Mouse (Mus musculus): ENCODE measurements around the gene Cdx2. TPM values are rescaled to one million over a fixed set of nuclear protein-coding genes. Genes with fewer than 3 reads are reported as not detected.

The Cdx2 gene
- polyA plus RNA-seq, 1 experiment from 2014 or later = not detected

DNA sequence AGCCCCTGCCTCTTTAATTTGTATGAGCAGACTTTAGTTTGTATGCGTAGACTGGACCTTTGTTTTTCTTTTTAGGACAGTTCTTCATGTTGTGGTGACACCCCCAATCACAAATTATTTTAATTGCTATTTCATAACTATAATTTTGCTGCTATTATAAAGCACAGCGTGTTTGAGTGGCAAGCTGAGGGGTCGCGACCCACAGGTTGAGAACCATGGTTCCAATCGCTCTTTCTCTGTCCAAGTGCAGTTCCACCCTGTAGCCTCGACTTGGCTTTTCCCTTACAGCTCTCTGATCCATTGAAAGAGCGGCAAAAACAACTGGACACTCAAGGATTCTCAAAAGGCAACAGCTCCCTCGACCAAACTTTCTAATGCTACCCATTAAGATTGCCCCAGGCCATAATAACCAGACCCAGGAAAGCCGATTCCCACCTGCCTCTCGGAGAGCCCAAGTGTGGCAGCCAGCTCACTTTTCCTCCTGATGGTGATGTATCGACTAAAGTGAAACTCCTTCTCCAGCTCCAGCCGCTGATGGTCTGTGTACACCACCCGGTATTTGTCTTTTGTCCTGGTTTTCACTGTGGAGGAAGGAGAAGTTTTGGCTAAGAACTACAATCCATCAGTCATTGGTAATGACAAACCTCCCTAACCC is 4.2 kb downstream of the Cdx2 start:
- H3K9ac ChIP-seq (replicated peaks) = no peak overlapping the region
- H3K4me2 ChIP-seq = no peak overlapping the region
- H3K36me3 ChIP-seq = no peaks in the 10 kb centered on the region
- no peak overlapping the region for H3K27ac ChIP-seq
- no peak for ATAC-seq (ENCODE audit: insufficient number of reproducible peaks, insufficient read depth, low FRiP score, low TSS enrichment, low read depth)
- no peaks in the 10 kb centered on the region for H3K9me3 ChIP-seq
- H3K4me1 ChIP-seq (replicated peaks) = peaks cover 50% of the 10 kb centered on the region
- no peak overlapping the region for H3K4me3 ChIP-seq (replicated peaks)
- WGBS = 10% methylated on average over 13 of the region's 13 CpGs
- H3K27me3 ChIP-seq = peaks cover 99% of the 10 kb centered on the region

DNA sequence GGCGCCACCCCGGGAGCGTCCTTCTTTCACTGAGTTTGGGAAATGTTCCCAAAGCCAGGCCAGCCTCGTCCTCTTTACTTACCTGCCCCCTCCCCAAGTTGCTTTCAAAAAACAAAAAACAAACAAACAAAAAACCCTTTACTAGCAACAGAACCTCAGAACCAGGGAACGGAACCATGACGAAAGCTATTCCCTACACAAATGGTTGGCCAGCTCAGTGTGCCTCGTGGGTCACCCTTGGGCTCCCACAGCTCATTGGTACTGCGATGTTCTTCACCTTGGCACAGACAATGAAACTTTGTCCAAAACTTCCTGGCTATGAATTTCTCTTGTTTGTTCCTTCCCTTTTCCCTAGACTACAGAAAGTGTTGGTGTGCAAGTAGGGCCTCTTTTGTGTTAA is 4.9 kb downstream of the Cdx2 start:
- WGBS = 21% methylated on average over 8 of the region's 8 CpGs
- no peak overlapping the region for H3K4me3 ChIP-seq (replicated peaks)

DNA sequence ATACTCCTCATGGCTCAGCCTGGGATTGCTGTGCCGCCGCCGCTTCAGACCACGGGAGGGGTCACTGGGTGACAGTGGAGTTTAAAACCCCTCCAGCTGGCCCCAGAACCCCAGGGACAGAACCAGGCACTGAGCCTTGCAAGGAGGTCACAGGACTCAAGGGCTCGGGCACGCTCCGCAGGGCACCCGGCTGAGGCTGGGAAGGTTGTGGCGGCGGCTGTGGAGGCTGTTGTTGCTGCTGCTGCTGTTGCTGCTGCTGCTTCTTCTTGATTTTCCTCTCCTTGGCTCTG is 5.3 kb downstream of the Cdx2 start:
- peaks cover 99% of the 10 kb centered on the region for H3K27me3 ChIP-seq
- H3K4me1 ChIP-seq (replicated peaks) = peaks cover 44% of the 10 kb centered on the region

More for the DNA sequence above, 4.9 kb downstream of the Cdx2 start:
- Histone ChIP-seq H3K36me3 (no peaks in the 10 kb centered on the region), H3K9me3 (no peaks in the 10 kb centered on the region), H3K27me3 (peaks cover 99% of the 10 kb centered on the region), H3K4me2 (no peak overlapping the region), H3K9ac (replicated peaks) (no peak overlapping the region), H3K27ac (no peak overlapping the region), H3K4me1 (replicated peaks) (peaks cover 48% of the 10 kb centered on the region)
- ATAC-seq (ENCODE audit: insufficient number of reproducible peaks, insufficient read depth, low FRiP score, low TSS enrichment, low read depth) = no peak

DNA sequence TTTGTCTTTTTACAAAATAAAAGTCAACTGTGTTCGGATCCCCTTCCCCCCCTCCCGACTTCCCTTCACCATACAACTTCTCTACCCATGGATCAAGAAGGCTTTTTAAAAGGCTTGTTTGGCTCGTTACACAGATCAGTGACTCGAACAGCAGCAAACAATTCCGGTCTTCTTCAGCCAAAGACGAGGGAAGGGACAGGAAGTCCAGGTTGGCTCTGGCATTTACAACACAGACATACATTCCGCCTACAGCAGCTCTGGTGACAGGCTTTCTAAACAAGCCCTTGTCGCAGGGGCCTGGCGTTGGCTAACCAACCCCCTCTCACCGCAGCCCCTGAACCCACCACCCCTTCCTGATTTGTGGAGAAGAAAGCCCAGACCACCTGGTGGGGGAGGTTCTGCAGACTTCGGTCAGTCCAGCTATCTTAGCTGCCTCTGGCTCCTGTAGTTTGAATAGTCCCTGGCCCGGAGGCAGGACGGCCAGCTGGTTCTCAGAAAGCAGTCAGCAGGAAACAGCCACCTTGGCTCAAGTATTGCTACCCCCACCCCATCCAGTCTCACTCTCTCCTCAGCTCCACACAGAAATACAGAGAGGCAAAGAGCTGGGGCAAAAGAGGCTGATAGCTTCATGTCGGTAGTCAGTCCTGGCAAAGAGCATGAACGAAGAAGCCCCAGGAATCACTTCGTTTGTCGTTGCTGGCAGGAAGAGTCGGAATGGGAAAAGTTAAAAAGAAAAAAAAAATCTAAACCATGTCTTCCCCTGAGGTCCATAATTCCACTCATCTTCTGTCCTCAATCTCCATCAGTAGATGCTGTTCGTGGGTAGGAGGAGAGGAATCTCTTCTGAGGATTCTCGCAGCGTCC is 5.9 kb downstream of the Cdx2 start:
- Histone ChIP-seq H3K9me3 (no peaks in the 10 kb centered on the region), H3K27me3 (peaks cover 98% of the 10 kb centered on the region), H3K4me3 (replicated peaks) (peak overlapping the region; percentile 6; the same call in 1 of the 2 replicates), H3K4me2 (no peak overlapping the region), H3K9ac (replicated peaks) (no peak overlapping the region), H3K4me1 (replicated peaks) (peaks cover 38% of the 10 kb centered on the region), H3K27ac (no peak overlapping the region), H3K36me3 (no peaks in the 10 kb centered on the region)
- WGBS = 3% methylated on average over 21 of the region's 21 CpGs
- ATAC-seq (ENCODE audit: insufficient number of reproducible peaks, insufficient read depth, low FRiP score, low TSS enrichment, low read depth) = no peak

More for the DNA sequence above, 5.3 kb downstream of the Cdx2 start:
- H3K9me3 ChIP-seq = no peaks in the 10 kb centered on the region
- H3K4me2 ChIP-seq = no peak overlapping the region
- H3K27ac ChIP-seq = no peak overlapping the region
- H3K9ac ChIP-seq (replicated peaks) = no peak overlapping the region
- 8% methylated on average over 10 of the region's 10 CpGs for WGBS
- ATAC-seq (ENCODE audit: insufficient number of reproducible peaks, insufficient read depth, low FRiP score, low TSS enrichment, low read depth) = no peak
- H3K36me3 ChIP-seq = no peaks in the 10 kb centered on the region
- H3K4me3 ChIP-seq (replicated peaks) = no peak overlapping the region

DNA sequence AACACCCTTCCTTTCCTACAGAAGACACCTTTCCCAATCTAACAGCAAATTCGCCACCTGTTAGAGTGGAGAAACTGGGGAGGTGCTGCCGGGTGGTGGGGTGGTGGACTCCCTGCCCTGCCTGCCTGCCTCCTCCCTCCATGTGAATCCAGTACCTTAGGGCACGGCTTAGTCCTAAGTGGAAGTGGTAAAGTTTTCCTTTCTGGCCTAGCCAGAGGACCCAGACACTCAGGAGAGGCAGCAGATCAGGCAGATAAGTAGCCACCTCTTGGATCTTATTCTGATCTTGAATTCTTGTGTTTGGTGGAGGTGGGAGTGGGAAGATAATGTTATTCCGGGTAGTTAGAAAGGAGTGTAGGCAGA is 7.1 kb downstream of the Cdx2 start:
- Histone ChIP-seq H3K36me3 (no peaks in the 10 kb centered on the region), H3K27me3 (peaks cover 96% of the 10 kb centered on the region), H3K4me2 (peak overlapping the region; percentile 54), H3K27ac (no peak overlapping the region), H3K9ac (replicated peaks) (no peak overlapping the region), H3K9me3 (no peaks in the 10 kb centered on the region), H3K4me3 (replicated peaks) (peak overlapping the region; percentile 32), H3K4me1 (replicated peaks) (peaks cover 28% of the 10 kb centered on the region)
- 4% methylated on average over 4 of the region's 4 CpGs for WGBS
- ATAC-seq (ENCODE audit: insufficient number of reproducible peaks, insufficient read depth, low FRiP score, low TSS enrichment, low read depth) = no peak

DNA sequence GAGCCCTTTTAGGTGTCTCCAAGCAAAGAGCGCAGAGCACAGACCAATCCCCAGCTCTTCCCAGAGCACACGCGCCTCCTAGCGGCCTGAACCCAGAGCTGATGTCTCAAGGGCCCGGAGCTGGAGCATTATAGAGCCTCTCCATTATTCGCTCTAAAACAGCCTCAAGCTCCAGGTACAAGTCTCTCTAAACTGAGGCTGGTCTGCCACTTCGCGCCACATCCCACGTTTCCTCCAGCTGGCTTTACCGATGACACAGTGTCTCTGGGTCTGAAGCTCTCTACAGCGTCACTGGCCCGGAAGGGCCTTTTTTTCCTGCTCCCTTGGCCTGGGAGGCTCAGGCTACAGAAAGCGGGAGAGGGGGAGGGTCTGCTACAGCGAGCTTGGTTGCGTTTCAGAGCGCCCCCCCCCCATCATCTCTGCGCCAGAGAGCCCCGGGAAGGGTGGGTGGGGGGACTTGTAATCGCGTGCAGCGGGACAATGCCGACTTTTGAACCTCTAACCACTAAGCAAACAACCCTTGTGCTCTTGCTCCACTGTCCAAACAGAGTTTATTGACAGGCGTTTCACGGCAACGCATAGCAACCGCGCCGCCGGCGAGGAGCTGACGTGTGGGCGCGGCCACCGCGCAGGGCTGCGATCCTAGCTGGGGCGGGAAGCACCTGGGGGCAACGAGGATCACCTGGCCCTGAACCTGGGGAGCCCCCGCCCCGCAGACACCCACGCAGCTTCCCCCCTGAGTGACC is 7.6 kb downstream of the Cdx2 start:
- Histone ChIP-seq H3K9ac (replicated peaks) (no peak overlapping the region), H3K9me3 (no peaks in the 10 kb centered on the region), H3K36me3 (no peaks in the 10 kb centered on the region), H3K4me3 (replicated peaks) (peak overlapping the region; percentile 32), H3K27me3 (peaks cover 95% of the 10 kb centered on the region), H3K4me2 (peak overlapping the region; percentile 54), H3K27ac (no peak overlapping the region), H3K4me1 (replicated peaks) (peaks cover 22% of the 10 kb centered on the region)
- ATAC-seq (ENCODE audit: insufficient number of reproducible peaks, insufficient read depth, low FRiP score, low TSS enrichment, low read depth) = peak; percentile 52; the same call in 1 of the 2 replicates
- WGBS = 1% methylated on average over 41 of the region's 41 CpGs

DNA sequence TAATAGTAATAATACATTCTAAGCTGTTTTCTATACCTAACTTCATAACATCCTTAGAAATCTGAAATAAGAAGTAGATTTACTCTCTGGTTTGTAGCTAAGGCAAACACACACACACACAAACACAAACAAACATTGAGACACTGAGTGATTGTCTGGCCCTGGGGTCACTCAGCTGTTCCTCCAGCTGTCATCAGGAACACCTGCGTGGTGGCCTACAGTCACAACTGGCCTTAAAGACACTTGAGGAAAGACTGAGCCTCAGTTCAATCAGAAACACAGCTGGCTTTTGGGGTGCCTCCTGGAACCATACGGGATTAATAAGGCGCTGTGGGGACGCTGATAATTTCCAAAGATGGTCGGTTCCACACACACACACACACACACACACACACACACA is 9.8 kb downstream of the Cdx2 start:
- 66% methylated on average over 5 of the region's 5 CpGs for WGBS
- H3K36me3 ChIP-seq = no peaks in the 10 kb centered on the region
- no peak for ATAC-seq (ENCODE audit: insufficient number of reproducible peaks, insufficient read depth, low FRiP score, low TSS enrichment, low read depth)
- H3K27me3 ChIP-seq = peaks cover 95% of the 10 kb centered on the region
- H3K4me3 ChIP-seq (replicated peaks) = no peak overlapping the region
- H3K4me2 ChIP-seq = no peak overlapping the region
- peaks cover 5% of the 10 kb centered on the region; the same call in 1 of the 2 replicates for H3K9me3 ChIP-seq
- no peak overlapping the region for H3K27ac ChIP-seq
- peaks cover 27% of the 10 kb centered on the region for H3K4me1 ChIP-seq (replicated peaks)
- no peak overlapping the region for H3K9ac ChIP-seq (replicated peaks)

DNA sequence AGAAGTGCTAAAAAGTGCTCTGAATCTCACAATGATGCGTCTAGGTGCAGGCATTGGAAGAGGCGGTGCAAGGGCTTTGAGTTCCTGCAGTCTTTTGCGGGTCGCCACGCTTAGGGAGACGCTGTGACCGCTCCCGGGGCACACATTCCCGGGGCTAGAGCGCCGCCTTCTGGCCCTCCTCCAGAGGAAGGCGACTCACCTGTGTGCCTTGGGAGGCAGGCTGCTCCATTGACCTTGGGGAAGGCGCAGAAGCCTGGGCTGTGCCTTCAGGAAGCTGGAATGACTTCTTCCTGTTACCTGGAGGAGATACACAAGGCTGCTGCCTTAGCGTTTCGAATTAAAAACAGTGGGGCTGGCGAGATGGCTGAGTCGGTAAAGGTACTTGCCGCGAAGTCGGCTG is 12.9 kb downstream of the Cdx2 start:
- Histone ChIP-seq H3K36me3 (no peaks in the 10 kb centered on the region), H3K27ac (no peak overlapping the region), H3K27me3 (peaks cover 76% of the 10 kb centered on the region), H3K4me2 (no peak overlapping the region), H3K4me3 (replicated peaks) (no peak overlapping the region), H3K9ac (replicated peaks) (no peak overlapping the region), H3K4me1 (replicated peaks) (peaks cover 9% of the 10 kb centered on the region; the same call in 1 of the 2 replicates), H3K9me3 (peaks cover 5% of the 10 kb centered on the region; the same call in 1 of the 2 replicates)
- no peak for ATAC-seq (ENCODE audit: insufficient number of reproducible peaks, insufficient read depth, low FRiP score, low TSS enrichment, low read depth)
- WGBS = 22% methylated on average over 20 of the region's 20 CpGs

DNA sequence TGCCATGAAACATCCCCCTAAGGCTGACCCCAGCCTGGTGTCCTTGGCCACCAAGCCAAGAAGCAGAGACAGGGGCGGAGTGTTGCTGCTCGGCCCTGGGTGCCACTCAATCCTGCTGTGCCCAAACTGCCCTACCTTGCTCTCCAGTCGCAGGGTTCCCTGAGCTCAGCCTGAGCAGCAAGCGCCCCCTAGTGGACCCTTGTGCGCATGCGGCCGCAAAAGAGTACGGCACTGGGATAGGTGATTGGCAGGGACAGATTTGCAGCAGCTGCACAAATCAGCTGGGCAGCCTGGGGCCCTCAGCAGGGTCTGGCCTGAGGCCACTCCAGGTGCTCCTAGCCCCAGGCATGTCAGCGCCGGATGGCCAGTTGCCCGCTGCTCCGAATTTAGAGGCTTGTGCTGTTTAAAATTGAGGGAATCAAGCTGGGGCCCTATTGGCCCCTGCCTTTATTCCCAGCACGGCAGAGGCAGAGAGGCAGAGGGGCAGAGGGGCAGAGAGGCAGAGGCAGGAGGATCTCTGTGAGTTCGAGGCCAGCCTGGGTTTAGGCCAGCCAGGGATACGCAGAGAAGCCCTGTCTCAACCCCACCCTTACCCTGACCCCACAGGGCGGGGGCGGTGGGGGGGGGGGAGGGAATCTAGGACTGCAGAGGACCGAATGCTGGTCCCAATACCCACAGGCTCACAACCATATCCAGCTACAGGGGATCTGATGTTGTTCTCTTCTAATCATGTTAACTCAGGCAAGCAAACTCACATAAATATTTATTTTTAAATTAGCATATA is 13.8 kb downstream of the Cdx2 start:
- WGBS = 19% methylated on average over 16 of the region's 18 CpGs
- Histone ChIP-seq H3K27ac (no peak overlapping the region), H3K4me3 (replicated peaks) (no peak overlapping the region), H3K4me2 (no peak overlapping the region), H3K9me3 (peaks cover 5% of the 10 kb centered on the region; the same call in 1 of the 2 replicates), H3K9ac (replicated peaks) (no peak overlapping the region), H3K27me3 (peaks cover 69% of the 10 kb centered on the region), H3K4me1 (replicated peaks) (peaks cover 9% of the 10 kb centered on the region; the same call in 1 of the 2 replicates), H3K36me3 (no peaks in the 10 kb centered on the region)
- peak; percentile 80 for ATAC-seq (ENCODE audit: insufficient number of reproducible peaks, insufficient read depth, low FRiP score, low TSS enrichment, low read depth)

DNA sequence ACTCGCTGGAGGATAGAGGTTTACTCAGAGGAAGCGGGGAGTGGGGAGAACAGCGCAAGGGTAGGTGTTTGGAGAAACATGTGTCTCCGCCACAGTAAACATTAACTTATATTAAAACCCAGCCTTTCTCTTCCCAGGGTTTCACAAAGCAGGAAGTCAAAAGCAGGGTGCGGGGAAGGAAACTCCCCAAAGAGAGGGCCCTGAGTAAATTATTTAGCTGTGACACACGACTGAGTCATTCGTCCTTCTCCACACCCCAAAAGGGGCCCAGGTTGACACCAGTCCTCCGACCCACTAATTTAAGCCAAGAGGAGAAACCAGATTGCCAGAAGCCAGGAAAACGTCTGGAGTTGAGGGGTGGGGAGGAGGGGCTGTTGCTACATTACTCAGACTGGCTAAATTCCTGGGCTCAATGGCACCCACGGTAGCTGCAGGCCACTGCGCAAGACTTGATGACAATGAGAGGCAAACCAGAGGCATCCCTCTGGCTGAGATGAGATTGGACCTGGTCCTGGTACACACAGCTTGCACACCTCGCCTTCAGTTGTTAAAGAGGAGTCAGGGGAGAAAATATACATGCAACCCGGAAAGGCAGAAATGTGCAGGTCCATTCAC is 14.5 kb downstream of the Cdx2 start:
- Histone ChIP-seq H3K4me2 (no peak overlapping the region), H3K4me3 (replicated peaks) (no peak overlapping the region), H3K27me3 (peaks cover 63% of the 10 kb centered on the region), H3K36me3 (no peaks in the 10 kb centered on the region), H3K9me3 (peaks cover 5% of the 10 kb centered on the region; the same call in 1 of the 2 replicates), H3K9ac (replicated peaks) (no peak overlapping the region), H3K27ac (no peak overlapping the region), H3K4me1 (replicated peaks) (peaks cover 9% of the 10 kb centered on the region; the same call in 1 of the 2 replicates)
- WGBS = 32% methylated on average over 13 of the region's 13 CpGs
- no peak for ATAC-seq (ENCODE audit: insufficient number of reproducible peaks, insufficient read depth, low FRiP score, low TSS enrichment, low read depth)
